Mouse (Mus musculus) lung, adult 10 weeks (tissue): ENCODE data around the gene Fam20a. TPM values are rescaled to one million over a fixed set of nuclear protein-coding genes. Genes with fewer than 3 reads are reported as not detected.

ENCODE experiments used
- polyA plus RNA-seq: library from polyadenylated mRNA; stranded (reverse); fragments of 350-450 nt; fragmentation: Illumina TruSeq; extraction: RNeasy Lipid Tissue Mini Kit (QIAGEN cat#74804); gene quantifications from one replicate; pipeline ENCODE4 v1.2.3, GENCODE M21; 2014; ENCODE audit warnings: low read depth, low replicate concordance; ENCODE audit not compliant: insufficient read depth

Gene Fam20a
- polyA plus RNA-seq, result 7.1 TPM

GRCm38 (mm10) chr11:109721781-109722446 is at the start of gene Fam20a:
Gene Fam20a, minus strand, starts transcription at chr11:109722279.

GRCm38 (mm10) chr11:109649206-109649605 is 72.9 kb downstream of the Fam20a start, which contains the start of gene Prkar1a:
Gene Prkar1a, plus strand, starts transcription at chr11:109649405.

Other genes starting within 250 kb of the Fam20a start
- gene Arsg, start 248.9 kb downstream of the Fam20a start, polyA plus RNA-seq, result 3.1 TPM
- gene Slc16a6, start 248.7 kb downstream of the Fam20a start, polyA plus RNA-seq, result 1.6 TPM
- 13.1 TPM for gene Wipi1, start 110.3 kb downstream of the Fam20a start, polyA plus RNA-seq
- 156 TPM for gene Prkar1a, start 72.9 kb downstream of the Fam20a start, polyA plus RNA-seq
- not detected for gene 1700012B07Rik, start 105.8 kb upstream of the Fam20a start, polyA plus RNA-seq